Mouse (Mus musculus): ENCODE results near the gene Cdh13. TPM values are rescaled to one million over a fixed set of nuclear protein-coding genes. Genes with fewer than 3 reads are reported as not detected.

Gene Cdh13
- polyA plus RNA-seq, 1 experiment from 2014 or later: 20.0 TPM

DNA sequence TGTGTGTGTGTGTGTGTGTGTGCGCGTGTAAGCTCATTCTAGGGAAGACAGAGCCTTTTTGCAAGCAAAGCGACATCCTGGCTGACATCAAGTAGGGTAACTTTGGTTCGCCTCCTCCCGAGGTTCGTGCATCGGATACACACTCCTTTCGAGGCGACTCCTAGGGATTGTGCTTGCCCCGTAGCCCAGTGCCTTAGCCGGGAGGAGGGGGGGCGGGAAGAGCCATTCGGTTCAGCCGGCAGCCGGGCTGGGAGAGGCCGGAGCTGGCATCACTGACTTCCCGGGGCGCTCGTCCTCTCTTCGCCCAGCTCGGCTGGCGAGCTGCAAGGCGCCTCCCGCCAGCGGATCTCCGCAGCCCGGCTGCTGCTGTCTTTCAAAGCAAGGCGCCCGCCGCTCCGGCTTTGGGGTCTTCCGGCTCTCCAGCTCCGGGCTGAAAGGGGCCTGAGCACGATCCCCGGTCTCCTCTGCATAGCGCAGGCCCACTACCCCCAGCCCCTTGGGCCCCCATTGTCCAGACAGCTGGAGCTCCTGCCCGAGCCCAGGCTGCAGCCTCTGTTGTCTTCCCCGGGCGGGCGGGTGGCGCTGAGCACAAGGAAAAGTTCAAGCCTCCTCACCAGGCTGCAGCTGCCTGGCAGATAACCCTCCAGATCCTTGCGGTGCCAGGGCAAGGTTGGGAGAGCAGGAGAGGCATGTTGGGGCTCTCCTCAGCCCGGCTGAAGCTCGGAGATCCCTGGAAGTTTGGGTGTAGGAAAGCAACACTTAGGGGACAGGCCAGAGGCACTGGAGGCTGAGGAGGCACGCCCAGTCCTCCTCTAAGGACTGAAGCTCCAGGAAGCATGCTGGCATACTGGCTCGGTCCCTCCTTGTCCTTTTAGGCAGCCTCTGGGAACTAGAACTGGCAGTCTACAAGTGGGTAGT is 838 bp downstream of the Cdh13 start:
- Histone ChIP-seq H3K36me3 (no peaks in the 10 kb centered on the region), H3K4me2 (replicated peaks) (peak overlapping the region; percentile 92), H3K9me3 (replicated peaks) (no peaks in the 10 kb centered on the region), H3K27me3 (peaks cover 43% of the 10 kb centered on the region), H3K27ac (replicated peaks) (peak overlapping the region; percentile 9; the same call in 1 of the 2 replicates), H3K4me3 (replicated peaks) (peak overlapping the region; percentile 50), H3K4me1 (peaks cover 38% of the 10 kb centered on the region), H3K9ac (peak overlapping the region; percentile 21)
- ATAC-seq (ENCODE audit: insufficient number of reproducible peaks, low FRiP score, low TSS enrichment, low read depth): 0 out of 2 replicates have a peak, but pooled peaks have one; percentile 45
- 2% methylated on average over 46 of the region's 46 CpGs for WGBS

- H3K36me3 ChIP-seq: no peaks in the 10 kb centered on the region
- peak overlapping the region; percentile 92 for H3K4me2 ChIP-seq (replicated peaks)
- H3K9ac ChIP-seq: no peak overlapping the region
- no peak for ATAC-seq (ENCODE audit: insufficient number of reproducible peaks, low FRiP score, low TSS enrichment, low read depth)
- WGBS: 19% methylated on average over 10 of the region's 10 CpGs
- peaks cover 43% of the 10 kb centered on the region for H3K27me3 ChIP-seq
- no peak overlapping the region for H3K27ac ChIP-seq (replicated peaks)
- peaks cover 42% of the 10 kb centered on the region for H3K4me1 ChIP-seq
- H3K4me3 ChIP-seq (replicated peaks): 0 out of 2 replicates have a peak overlapping the region, but pooled peaks have one; percentile 3
- H3K9me3 ChIP-seq (replicated peaks): no peaks in the 10 kb centered on the region
These were observed 2.2 kb downstream of the Cdh13 start for GRCm38 (mm10) chr8:118285596-118286281.

DNA sequence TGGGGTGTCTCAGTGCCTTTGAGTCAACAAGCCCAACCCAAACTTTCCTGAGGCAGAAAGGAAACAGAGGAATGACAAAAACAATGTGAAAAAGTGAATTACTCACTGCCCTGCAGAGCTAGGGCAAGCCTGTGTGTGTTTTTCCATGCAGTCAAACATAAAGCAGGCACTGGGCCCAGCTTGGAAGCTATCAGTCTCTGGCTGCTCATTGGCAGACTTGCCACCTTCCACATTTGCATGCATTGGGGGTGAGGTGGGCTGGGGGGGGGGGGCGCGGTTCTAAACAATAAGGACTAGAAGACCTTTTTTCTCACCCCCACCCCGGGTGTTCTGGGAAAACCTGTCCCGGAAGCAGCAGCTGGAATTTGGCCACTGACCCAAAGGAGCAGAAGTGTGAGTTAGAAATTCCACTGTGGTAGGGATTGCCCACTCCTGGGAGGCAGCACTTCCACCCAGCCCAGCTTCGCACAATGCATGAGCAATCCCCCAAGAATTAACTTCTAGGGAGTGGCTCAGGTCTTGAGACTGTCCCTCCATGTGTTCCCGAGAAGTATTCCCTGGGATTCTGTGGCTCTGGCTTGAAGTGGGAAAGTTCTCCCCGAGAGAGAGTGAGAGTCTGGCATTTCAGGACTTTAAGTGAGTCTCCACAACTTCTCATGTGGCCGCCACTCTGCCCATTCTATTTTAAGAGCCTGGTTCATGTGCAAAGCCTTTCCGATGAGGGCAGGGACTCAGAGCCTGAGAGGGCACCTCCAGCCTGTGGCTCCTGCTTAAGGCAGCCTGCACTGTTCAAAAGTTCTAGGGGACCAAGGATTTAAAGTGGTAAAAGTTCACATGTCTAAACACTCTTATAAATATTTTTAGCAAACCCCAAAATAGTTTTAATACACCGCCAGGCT is 3.0 kb downstream of the Cdh13 start:
- Histone ChIP-seq H3K27ac (replicated peaks) (peak overlapping the region; percentile 45; the same call in 1 of the 2 replicates), H3K9me3 (replicated peaks) (no peaks in the 10 kb centered on the region), H3K9ac (no peak overlapping the region), H3K4me2 (replicated peaks) (no peak overlapping the region), H3K36me3 (no peaks in the 10 kb centered on the region), H3K4me1 (peaks cover 42% of the 10 kb centered on the region), H3K27me3 (peaks cover 38% of the 10 kb centered on the region), H3K4me3 (replicated peaks) (no peak overlapping the region)
- ATAC-seq (ENCODE audit: insufficient number of reproducible peaks, low FRiP score, low TSS enrichment, low read depth): no peak
- 21% methylated on average over 10 of the region's 10 CpGs for WGBS

DNA sequence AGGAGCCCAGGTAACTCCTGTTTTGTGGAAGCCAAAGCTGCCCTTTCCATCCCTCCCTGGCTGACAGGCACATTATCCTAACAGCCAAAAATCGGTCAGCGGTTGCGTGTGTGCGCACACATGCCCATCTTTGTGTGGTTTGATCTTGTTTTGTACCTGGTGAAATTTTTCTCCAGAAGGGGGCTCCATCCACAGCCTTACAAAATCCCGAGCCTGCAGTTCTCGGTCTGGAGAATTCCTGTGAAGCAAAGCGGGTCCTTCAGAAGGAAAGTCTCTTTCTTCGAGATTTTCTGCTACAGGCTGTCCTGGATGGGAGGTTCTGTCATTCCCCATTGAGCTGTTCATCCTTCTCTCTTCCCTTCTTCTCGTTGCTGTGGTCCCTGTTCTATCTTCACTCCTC is 4.0 kb downstream of the Cdh13 start:
- ATAC-seq (ENCODE audit: insufficient number of reproducible peaks, low FRiP score, low TSS enrichment, low read depth): no peak
- no peak overlapping the region for H3K27ac ChIP-seq (replicated peaks)
- H3K4me3 ChIP-seq (replicated peaks): no peak overlapping the region
- H3K4me2 ChIP-seq (replicated peaks): no peak overlapping the region
- peaks cover 32% of the 10 kb centered on the region for H3K27me3 ChIP-seq
- no peak overlapping the region for H3K9ac ChIP-seq
- WGBS: 36% methylated on average over 9 of the region's 9 CpGs
- peaks cover 42% of the 10 kb centered on the region for H3K4me1 ChIP-seq
- no peaks in the 10 kb centered on the region for H3K36me3 ChIP-seq
- H3K9me3 ChIP-seq (replicated peaks): no peaks in the 10 kb centered on the region

- 69% methylated on average over 8 of the region's 8 CpGs for WGBS
- no peak for ATAC-seq (ENCODE audit: insufficient number of reproducible peaks, low FRiP score, low TSS enrichment, low read depth)
- Histone ChIP-seq H3K4me2 (replicated peaks) (no peak overlapping the region), H3K27ac (replicated peaks) (no peak overlapping the region), H3K9me3 (replicated peaks) (no peaks in the 10 kb centered on the region), H3K9ac (no peak overlapping the region), H3K4me1 (peaks cover 37% of the 10 kb centered on the region), H3K36me3 (no peaks in the 10 kb centered on the region), H3K4me3 (replicated peaks) (no peak overlapping the region), H3K27me3 (peaks cover 22% of the 10 kb centered on the region)
These were observed 4.9 kb downstream of the Cdh13 start for GRCm38 (mm10) chr8:118288259-118288952.

DNA sequence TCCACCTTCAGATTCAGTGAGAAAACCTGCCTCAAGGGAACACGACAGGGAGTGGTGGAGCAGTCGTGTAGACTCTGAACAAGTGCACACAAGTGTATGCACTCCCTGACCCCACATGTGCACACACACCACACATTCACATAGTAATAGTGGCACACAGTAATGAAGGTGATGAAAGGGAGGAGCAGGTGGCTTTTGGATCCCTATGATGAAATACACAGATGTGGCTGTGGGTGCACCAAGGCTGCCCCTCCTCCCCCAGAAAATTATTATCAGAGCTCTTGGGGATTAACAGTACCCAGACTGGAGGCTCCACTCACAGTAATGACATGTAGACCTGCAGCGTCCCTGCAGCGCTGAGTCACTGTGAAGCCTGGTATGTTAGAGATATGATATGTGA is 5.6 kb downstream of the Cdh13 start:
- H3K4me1 ChIP-seq: peaks cover 31% of the 10 kb centered on the region
- H3K4me2 ChIP-seq (replicated peaks): no peak overlapping the region
- H3K27me3 ChIP-seq: peaks cover 22% of the 10 kb centered on the region
- H3K4me3 ChIP-seq (replicated peaks): no peak overlapping the region
- no peak for ATAC-seq (ENCODE audit: insufficient number of reproducible peaks, low FRiP score, low TSS enrichment, low read depth)
- H3K9me3 ChIP-seq (replicated peaks): no peaks in the 10 kb centered on the region
- H3K27ac ChIP-seq (replicated peaks): no peak overlapping the region
- WGBS: 76% methylated on average over 4 of the region's 4 CpGs
- H3K36me3 ChIP-seq: no peaks in the 10 kb centered on the region
- no peak overlapping the region for H3K9ac ChIP-seq

DNA sequence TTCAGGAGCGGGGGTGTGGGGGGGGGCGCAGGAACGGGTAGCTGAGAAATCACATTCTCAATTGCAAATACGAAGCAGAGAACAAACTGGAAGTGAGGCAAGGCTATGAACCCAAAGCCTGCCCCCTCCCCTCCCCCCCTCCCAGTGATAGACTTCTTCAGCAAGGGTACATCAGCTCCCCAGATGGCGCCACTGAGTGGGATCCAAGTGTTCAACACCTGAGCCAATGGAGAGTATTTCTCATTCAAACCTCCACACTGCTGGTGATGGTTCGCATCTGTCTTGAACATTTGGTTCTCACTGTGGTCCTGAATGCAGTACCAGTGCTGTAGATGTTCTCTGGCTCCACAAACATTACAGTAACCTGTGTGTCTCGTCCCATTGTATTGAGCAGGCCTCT is 6.0 kb downstream of the Cdh13 start:
- Histone ChIP-seq H3K27me3 (peaks cover 22% of the 10 kb centered on the region), H3K4me3 (replicated peaks) (no peak overlapping the region), H3K4me2 (replicated peaks) (no peak overlapping the region), H3K9me3 (replicated peaks) (no peaks in the 10 kb centered on the region), H3K27ac (replicated peaks) (no peak overlapping the region), H3K36me3 (no peaks in the 10 kb centered on the region), H3K9ac (no peak overlapping the region), H3K4me1 (peaks cover 27% of the 10 kb centered on the region)
- 72% methylated on average over 7 of the region's 7 CpGs for WGBS
- ATAC-seq (ENCODE audit: insufficient number of reproducible peaks, low FRiP score, low TSS enrichment, low read depth): no peak

GRCm38 (mm10) chr8:118290266-118290665 is 6.7 kb downstream of the Cdh13 start:
- no peak for ATAC-seq (ENCODE audit: insufficient number of reproducible peaks, low FRiP score, low TSS enrichment, low read depth)
- Histone ChIP-seq H3K9me3 (replicated peaks) (no peaks in the 10 kb centered on the region), H3K36me3 (no peaks in the 10 kb centered on the region), H3K4me3 (replicated peaks) (no peak overlapping the region), H3K27ac (replicated peaks) (no peak overlapping the region), H3K4me1 (peaks cover 20% of the 10 kb centered on the region), H3K9ac (no peak overlapping the region), H3K27me3 (peaks cover 18% of the 10 kb centered on the region), H3K4me2 (replicated peaks) (no peak overlapping the region)
- WGBS: 58% methylated on average over 6 of the region's 6 CpGs

DNA sequence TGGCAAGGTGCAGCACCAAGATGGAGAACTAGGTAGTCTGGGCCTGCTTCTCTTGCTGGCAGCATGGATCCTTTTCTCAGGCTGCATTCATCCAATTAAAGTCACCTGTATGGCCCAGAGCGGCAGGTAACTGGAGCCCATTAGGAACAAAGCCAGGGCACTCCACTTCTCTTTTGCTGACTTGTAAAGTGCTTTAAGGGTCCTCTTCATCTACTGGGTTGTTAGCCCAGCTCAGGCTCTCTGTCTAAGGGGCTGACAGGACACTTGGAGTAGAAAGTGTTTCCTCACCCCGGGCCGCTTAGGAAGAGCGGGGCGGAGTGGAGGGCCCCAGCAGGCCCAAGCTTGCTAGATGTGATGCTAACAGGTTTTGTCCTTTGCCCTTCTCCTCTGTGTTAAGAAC is 12.9 kb downstream of the Cdh13 start:
- no peak for ATAC-seq (ENCODE audit: insufficient number of reproducible peaks, low FRiP score, low TSS enrichment, low read depth)
- Histone ChIP-seq H3K27me3 (no peaks in the 10 kb centered on the region), H3K27ac (replicated peaks) (no peak overlapping the region), H3K9me3 (replicated peaks) (no peaks in the 10 kb centered on the region), H3K36me3 (no peaks in the 10 kb centered on the region), H3K4me3 (replicated peaks) (no peak overlapping the region), H3K9ac (no peak overlapping the region), H3K4me2 (replicated peaks) (no peak overlapping the region), H3K4me1 (no peaks in the 10 kb centered on the region)
- 81% methylated on average over 5 of the region's 5 CpGs for WGBS

GRCm38 (mm10) chr8:118306957-118307356 is 23.4 kb downstream of the Cdh13 start:
- no peak for ATAC-seq (ENCODE audit: insufficient number of reproducible peaks, low FRiP score, low TSS enrichment, low read depth)
- 49% methylated on average over 10 of the region's 10 CpGs for WGBS

More at GRCm38 (mm10) chr8:118306957-118307356, 23.4 kb downstream of the Cdh13 start:
- Histone ChIP-seq H3K4me2 (replicated peaks) (no peak overlapping the region), H3K27ac (replicated peaks) (no peak overlapping the region), H3K36me3 (no peaks in the 10 kb centered on the region), H3K27me3 (no peaks in the 10 kb centered on the region), H3K4me3 (replicated peaks) (no peak overlapping the region), H3K4me1 (peaks cover 7% of the 10 kb centered on the region), H3K9ac (no peak overlapping the region), H3K9me3 (replicated peaks) (no peaks in the 10 kb centered on the region)
